Mouse (Mus musculus): ENCODE measurements around the gene Lrrc17.

DNA sequence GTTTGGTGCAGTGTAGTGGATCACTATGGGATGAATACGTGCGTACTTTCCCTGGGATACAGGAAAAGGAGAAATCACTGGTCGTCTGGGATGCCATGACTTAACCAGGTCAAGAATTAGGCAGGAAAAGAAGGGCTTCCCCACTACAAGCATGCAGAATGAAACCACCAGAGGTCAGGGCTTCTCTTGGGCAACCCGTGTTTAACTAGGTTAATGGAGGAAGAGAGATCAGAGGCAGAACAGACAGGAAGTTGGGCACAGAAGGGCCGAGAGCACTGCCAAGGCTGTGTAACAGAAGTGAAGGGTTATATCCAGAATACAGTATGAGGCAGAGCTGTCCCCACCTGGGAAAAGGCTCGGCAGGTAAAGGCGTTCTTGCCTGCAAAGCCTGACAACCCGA, 3.6 kb downstream of the Lrrc17 start:
- TF ChIP-seq POLR2A (IDR thresholded peaks at IDR 0.05; ENCODE audit: insufficient read depth, low read depth, low read length) (no peak), CTCF (IDR thresholded peaks at IDR 0.05; ENCODE audit: insufficient read depth, low read depth, low read length) (no peak)
